Mouse (Mus musculus) bone marrow macrophage, adult 2 months (primary cell): ENCODE results near the gene Cluap1. TPM values are rescaled to one million over a fixed set of nuclear protein-coding genes. Genes with fewer than 3 reads are reported as not detected.

Source experiments
- H3K27ac ChIP-seq: 2 replicates; pipeline ENCODE4 v1.5.1; 2012; ENCODE audit warnings: low read depth, low read length; ENCODE audit not compliant: insufficient read depth
- H3K4me1 ChIP-seq: 2 replicates; pipeline ENCODE4 v1.6.1; 2012; ENCODE audit warnings: low read length; ENCODE audit not compliant: control insufficient read depth, insufficient read depth
- H3K4me3 ChIP-seq: 2 replicates; pipeline ENCODE4 v1.5.1; 2012; ENCODE audit warnings: mild to moderate bottlenecking, low read length, moderate library complexity; ENCODE audit not compliant: insufficient read depth
- CTCF ChIP-seq: IDR thresholded peaks from 2 replicates; pipeline ENCODE4 v1.5.1; 2012; ENCODE audit warnings: low read depth, mild to moderate bottlenecking, low read length, moderate library complexity
- POLR2A ChIP-seq: IDR thresholded peaks from 2 replicates; pipeline ENCODE4 v1.6.1; 2012; ENCODE audit warnings: mild to moderate bottlenecking, low read depth, low read length, borderline replicate concordance
- polyA plus RNA-seq: library from polyadenylated mRNA; stranded (reverse); fragments of >200 nt; gene quantifications from 2 replicates; pipeline ENCODE4 v1.2.4, GENCODE M21; 2012; ENCODE audit not compliant: missing spikeins, insufficient read depth, insufficient read length

Cluap1 gene
- polyA plus RNA-seq, 1 experiment: 13.7 TPM

GRCm38 (mm10) chr16:3976712-3977111 is 68.1 kb downstream of the Cluap1 start:
- Histone ChIP-seq H3K27ac (no peak overlapping the region), H3K4me3 (no peak overlapping the region), H3K4me1 (peaks cover 5% of the 10 kb centered on the region)
- TF ChIP-seq POLR2A (no peak), CTCF (no peak)

DNA sequence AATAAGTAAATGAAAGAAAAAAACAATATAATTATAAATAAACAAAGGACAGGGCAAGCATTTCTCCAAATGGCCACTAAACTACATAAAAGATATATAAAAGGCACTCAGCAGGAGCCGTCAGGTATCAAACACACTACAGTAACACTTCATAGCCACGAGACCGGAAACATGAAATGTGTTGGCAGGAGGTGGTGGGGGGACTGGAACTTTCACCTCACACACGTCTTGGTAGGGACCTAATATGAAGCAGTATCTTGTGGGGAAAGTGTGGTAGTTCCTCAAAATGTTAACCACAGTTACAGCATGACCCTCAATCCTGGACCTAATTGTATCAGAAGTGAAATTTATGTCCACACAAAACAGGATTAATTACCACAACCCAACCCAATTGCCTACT is 73.6 kb downstream of the Cluap1 start:
- H3K27ac ChIP-seq: no peak overlapping the region
- H3K4me1 ChIP-seq: peaks cover 13% of the 10 kb centered on the region
- TF ChIP-seq POLR2A (no peak), CTCF (no peak)
- no peak overlapping the region for H3K4me3 ChIP-seq

GRCm38 (mm10) chr16:3983146-3983700 is 74.6 kb downstream of the Cluap1 start:
- TF ChIP-seq CTCF: no peak
- TF ChIP-seq POLR2A: no peak
- H3K4me3 ChIP-seq: no peak overlapping the region

GRCm38 (mm10) chr16:3988410-3988809 is 79.8 kb downstream of the Cluap1 start:
- Histone ChIP-seq H3K27ac (no peak overlapping the region), H3K4me1 (no peaks in the 10 kb centered on the region; the same call in 1 of the 2 replicates), H3K4me3 (no peak overlapping the region)
- TF ChIP-seq POLR2A: no peak
- TF ChIP-seq CTCF: no peak

More at GRCm38 (mm10) chr16:3983146-3983700, 74.6 kb downstream of the Cluap1 start:
- H3K27ac ChIP-seq: no peak overlapping the region
- H3K4me1 ChIP-seq: peaks cover 13% of the 10 kb centered on the region

Other genes starting within 250 kb of the Cluap1 start
- gene Mefv, start 190.7 kb upstream of the Cluap1 start, polyA plus RNA-seq: 62.0 and 64.0 TPM in 2 replicates
- 81.0 and 85.1 TPM in 2 replicates for gene Zfp263, start 164.7 kb upstream of the Cluap1 start, polyA plus RNA-seq
- not detected in 2 replicates for gene Olfr15, start 77.9 kb upstream of the Cluap1 start, polyA plus RNA-seq
- 0.99 and 1.5 TPM in 2 replicates for gene Zfp174, start 61.5 kb upstream of the Cluap1 start, polyA plus RNA-seq
- 100 and 102 TPM in 2 replicates for gene Naa60, start 36.4 kb upstream of the Cluap1 start, polyA plus RNA-seq
- gene Zfp597, start 24.2 kb upstream of the Cluap1 start, polyA plus RNA-seq: 7.6 and 9.9 TPM in 2 replicates
- gene Gm20695, start 24.2 kb upstream of the Cluap1 start, polyA plus RNA-seq: 1.0 TPM in 1 of 2 replicates, not detected in the other
- 3.1 and 3.6 TPM in 2 replicates for gene 1700037C18Rik, start 112 bp upstream of the Cluap1 start, polyA plus RNA-seq
- gene Nlrc3, start 67.8 kb downstream of the Cluap1 start, polyA plus RNA-seq: 5.6 and 5.7 TPM in 2 replicates
- gene Slx4, start 95.0 kb downstream of the Cluap1 start, polyA plus RNA-seq: 12.8 and 19.0 TPM in 2 replicates
- gene Dnase1, start 128.1 kb downstream of the Cluap1 start, polyA plus RNA-seq: not detected in 2 replicates
- gene Trap1, start 169.0 kb downstream of the Cluap1 start, polyA plus RNA-seq: 34.4 and 35.4 TPM in 2 replicates